Mouse (Mus musculus): ENCODE results near the gene Aifm3.

Aifm3 gene

DNA sequence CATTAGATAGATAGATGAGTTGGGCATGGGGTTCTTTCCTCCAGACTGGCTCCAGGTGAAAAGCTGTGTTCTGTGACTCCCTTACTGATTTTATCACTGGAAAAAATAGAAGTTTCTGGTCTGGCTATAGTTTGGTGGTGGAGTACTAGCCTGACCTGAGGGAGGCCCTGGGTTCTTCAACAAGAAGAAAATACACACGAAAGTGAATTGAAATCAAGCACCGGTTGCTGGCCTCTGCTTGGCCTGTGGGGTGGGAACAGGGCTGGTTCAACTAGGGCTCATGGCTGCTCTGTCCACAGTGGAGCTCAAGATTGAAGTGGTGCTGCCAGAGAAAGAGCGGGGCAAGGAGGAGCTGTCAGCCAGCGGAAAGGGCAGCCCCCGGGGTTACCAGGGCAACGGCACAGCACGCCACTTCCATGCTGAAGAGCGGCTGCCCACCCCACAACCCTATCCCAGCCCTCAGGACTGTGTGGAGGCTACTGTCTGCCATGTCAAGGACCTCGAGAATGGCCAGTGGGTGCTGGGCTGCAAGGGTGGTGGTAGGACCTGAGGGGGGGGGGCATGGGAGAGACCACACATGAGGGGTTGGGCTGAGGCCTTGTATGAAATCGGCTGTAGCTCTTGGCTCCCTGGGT, 10.0 kb downstream of the Aifm3 start:
- in situ Hi-C loops (cut with MboI, MseI): no loop called here

DNA sequence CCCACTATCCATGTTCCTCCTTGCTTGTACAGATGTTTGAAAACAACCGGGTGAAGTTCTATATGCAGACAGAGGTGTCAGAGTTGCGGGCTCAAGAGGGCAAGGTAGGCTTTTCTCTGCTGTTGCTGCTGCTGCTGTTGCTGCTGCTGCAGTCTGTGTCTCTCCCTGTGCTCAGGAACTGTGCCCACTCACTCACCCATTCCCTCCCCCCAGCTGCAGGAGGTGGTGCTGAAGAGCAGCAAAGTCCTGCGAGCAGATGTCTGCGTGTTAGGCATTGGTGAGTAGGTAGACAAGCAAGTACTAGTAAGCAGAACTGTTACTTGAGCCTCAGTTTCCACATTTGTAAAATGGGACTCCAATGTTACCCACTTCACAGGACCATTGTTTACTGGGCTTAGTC, 13.3 kb downstream of the Aifm3 start:
- in situ Hi-C loops (cut with MboI, MseI): loop anchor here in 1 of 2 experiments (10.0 kb wide), 1 partner anchor 298 kb away; the partner anchor contains the start of genes Rimbp3 and Ube2l3

DNA sequence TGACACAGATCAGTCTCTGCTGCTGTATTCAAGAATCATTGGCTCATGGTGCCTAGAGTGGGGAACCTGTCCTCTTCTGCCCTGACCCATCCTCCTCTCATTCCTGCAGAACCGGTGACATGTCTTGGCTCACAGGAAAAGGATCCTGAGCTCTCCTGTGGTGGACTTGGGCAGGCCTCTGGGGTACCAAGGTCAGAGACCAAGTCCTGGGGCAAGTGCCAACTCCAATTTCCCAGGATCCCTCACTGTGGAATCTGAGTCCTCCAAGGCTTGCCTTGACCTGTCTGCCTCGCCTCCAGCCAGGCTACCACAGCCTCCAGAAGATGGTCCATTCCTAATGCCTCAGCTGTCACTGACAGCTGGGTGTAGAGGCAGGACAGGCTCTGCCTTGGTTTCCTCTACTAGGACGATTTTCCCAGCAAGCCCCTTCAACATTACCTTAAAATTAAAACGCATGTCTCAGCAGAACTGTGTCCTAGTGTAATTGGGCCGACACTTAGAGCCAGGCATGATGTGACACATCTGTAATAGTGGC, 17.7 kb downstream of the Aifm3 start:
- in situ Hi-C loops (cut with MboI, MseI): loop anchor here in 1 of 2 experiments (5.0 to 10.0 kb wide), 2 partner anchors 100 to 302 kb away; partner anchors contain the start of genes Pi4ka, Rimbp3, Snap29 and Ube2l3

DNA sequence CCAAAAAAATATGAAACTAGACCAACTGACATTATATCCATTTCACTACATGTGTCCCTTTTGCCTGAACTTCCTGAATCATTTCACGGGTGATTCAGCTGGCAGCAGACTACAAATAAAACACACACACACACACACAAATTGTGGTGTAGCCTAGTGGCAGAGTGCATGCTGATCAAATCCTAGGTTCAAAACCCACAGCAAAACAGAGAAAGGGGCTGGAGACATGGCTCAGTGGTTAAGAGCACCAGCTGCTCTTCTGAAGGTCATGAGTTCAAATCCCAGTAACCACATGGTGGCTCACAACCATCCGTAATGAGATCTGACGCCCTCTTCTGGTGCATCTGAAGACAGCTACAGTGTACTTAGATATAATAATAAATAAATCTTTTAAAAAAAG, 18.6 kb downstream of the Aifm3 start:
- in situ Hi-C loops (cut with MboI, MseI): loop anchor here in 1 of 2 experiments (5.0 to 10.0 kb wide), 2 partner anchors 101 to 303 kb away; partner anchors contain the start of genes Pi4ka, Rimbp3, Snap29 and Ube2l3

DNA sequence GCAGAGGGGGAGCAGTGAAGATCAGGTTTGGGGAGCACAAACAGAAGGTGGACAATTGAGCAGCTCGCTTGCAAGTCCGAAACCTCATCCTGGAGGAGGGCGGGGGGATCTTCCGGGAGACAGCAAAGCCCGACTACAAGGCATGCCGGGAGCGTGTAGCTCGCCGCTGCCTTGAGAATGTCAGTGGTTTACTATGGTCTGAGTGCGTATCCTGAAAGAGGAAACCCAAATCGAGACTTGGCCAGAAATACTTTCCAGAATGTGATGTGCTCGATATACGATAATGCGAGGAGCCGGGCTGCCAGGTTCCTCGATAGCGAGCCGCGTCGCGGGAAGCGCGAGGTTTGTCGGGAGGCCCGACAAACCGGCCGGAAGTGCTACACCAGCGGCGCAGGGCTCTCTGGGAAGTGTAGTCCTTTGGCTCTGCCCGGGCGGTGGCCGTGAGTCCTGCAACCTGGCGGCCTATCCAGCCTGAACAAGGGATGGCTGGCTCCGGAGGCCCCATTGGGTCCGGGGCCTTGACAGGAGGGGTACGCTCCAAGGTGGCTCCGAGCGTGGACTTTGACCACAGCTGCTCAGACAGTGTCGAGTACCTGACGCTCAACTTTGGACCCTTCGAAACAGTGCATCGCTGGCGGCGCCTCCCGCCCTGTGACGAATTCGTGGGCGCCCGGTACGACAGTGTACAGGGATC, 19.3 kb downstream of the Aifm3 start, which contains the start of gene Lztr1:
Lztr1 (plus strand) TSS at position 143 of the 694 bp plus-strand sequence.
- in situ Hi-C loops (cut with MboI, MseI): loop anchor here in 1 of 2 experiments (5.0 to 10.0 kb wide), 2 partner anchors 101 to 304 kb away; partner anchors contain the start of genes Pi4ka, Rimbp3, Snap29 and Ube2l3

DNA sequence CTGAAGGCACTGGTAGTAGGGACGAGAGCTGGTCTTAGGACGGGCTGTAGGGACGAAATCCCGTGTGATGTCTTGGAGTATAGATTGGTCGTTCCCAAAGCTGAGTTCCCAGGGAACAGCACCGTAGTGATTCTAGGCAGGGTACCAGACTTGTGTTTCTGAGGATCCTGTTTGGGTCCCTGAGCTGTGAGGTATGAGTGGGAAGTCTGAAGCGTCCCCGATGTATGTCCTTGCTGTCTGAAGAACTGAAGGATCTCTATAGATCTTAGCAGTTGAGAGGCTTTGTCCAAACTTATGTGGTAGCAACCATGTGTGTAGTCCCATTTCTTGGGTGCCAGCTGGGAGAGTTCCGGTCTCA, 19.8 kb downstream of the Aifm3 start:
- in situ Hi-C loops (cut with MboI, MseI): loop anchor here in 1 of 2 experiments (5.0 to 10.0 kb wide), 2 partner anchors 102 to 304 kb away; partner anchors contain the start of genes Pi4ka, Rimbp3, Snap29 and Ube2l3

DNA sequence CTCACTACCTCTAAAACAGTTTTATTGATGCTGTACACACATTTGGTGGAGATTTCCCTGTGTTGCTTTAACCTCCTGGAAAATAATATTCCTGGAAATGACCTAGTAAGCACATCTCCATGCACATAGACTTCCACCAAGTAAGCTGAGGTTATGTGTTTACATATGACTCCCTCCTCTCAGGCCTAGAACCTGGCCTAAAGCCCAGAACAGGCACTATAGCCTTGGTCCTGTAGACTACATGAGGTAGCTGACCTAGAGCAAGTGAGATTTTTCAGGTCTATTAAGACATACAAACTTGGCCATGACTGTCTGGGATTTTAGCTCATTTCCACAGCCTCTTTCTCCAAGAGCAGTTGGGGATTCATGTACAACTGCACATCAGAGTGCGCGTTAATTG, 20.7 kb downstream of the Aifm3 start:
- in situ Hi-C loops (cut with MboI, MseI): loop anchor here in 1 of 2 experiments (10.0 kb wide), 1 partner anchor 65 kb away; no protein-coding TSS in a partner anchor

DNA sequence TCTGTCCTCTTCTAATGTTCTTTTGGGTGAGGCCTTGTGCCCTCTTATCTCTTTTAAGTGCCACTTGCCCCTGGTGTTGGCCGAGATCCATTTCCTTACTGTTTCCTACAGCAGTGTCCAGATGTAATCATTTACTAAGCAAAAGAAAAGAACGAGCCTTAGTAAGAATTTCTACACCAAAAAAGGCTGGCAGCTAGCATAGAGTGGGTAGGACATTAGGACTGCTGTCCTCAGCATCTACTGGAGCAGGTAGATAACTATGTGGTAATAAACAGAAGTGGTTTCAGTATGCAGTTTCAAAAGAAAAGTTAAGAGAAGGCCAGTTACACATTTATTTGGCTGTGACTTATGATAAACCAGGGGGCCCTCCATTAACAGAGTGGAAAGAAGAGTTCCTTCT, 21.3 kb downstream of the Aifm3 start:
- in situ Hi-C loops (cut with MboI, MseI): loop anchor here in 1 of 2 experiments (10.0 kb wide), 1 partner anchor 64 kb away; no protein-coding TSS in a partner anchor

DNA sequence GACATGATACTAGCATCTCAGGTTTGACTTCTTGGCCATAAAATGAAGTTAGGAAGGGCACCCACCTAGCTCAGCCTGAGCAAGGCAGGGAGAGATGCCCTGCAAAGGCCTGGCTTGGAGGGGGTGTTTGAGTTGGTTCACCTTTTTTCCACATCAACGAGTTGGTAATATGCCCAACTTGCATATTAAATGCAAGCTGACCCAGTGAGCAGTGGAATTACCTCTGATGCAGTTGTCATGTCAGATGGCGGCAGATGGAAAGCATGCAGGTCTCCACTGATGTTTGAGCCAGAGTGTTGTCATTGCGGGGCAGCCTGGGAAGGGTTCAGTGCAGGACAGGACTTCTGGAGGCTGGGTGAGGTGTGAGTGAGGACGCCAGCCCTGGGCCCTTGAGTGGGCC, 22.0 kb downstream of the Aifm3 start:
- in situ Hi-C loops (cut with MboI, MseI): loop anchor here in 1 of 2 experiments (10.0 kb wide), 1 partner anchor 63 kb away; no protein-coding TSS in a partner anchor

DNA sequence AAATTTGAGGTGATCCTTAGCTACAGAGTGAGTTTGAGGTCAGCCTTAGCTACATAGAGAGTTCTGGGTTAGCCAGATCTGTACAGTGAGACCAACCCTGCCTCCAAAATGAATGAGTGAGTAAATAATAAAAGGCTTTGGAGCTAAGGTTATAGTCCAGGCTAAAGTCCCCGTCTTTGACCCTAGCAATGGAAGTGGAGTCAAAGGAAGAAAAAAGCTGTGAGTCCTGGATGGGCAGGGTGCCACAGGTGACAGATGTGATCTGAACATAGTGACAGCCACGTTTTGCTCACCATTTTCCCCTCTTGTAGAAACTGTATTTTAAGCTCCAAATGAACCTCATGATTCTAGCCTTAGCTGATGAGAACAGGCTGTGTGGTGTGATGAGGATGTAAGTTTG, 29.5 kb downstream of the Aifm3 start:
- in situ Hi-C loops (cut with MboI, MseI): loop anchor here in 1 of 2 experiments (10.0 kb wide), 1 partner anchor 56 kb away; no protein-coding TSS in a partner anchor

DNA sequence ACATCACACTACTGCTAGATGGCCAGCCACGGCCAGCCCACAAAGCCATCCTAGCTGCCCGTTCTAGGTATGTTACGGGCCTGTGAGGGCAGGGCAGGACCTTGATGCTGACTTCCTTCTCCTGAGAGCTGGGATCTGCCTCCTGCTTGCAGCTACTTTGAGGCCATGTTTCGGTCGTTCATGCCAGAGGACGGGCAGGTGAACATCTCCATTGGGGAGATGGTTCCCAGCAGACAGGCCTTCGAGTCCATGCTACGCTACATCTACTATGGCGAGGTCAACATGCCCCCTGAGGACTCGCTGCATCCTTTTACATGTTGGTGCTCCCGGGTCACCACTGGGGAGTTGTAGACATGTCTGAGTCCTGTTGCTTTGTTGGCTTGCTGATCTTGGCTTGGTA, 34.7 kb downstream of the Aifm3 start:
- in situ Hi-C loops (cut with MboI, MseI): no loop called here

DNA sequence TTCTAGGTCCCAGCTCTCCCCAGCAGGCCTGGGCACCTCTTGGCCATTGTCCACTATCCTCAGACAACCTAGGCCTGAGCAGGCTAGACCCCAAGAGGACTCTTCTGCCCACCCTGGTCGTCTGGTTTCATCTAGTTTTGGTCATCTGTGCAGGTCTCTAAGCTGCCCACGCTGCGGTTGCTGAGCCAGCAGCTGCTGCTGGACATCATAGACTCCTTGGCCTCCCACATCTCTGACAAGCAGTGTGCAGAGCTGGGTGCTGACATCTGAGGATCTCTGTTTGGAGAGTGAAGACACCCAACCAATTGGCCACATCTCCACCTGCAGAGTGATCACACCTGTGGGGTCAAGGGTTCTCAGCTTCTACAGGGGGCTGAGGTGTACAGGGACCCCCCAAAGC, 36.1 kb downstream of the Aifm3 start:
- in situ Hi-C loops (cut with MboI, MseI): no loop called here

DNA sequence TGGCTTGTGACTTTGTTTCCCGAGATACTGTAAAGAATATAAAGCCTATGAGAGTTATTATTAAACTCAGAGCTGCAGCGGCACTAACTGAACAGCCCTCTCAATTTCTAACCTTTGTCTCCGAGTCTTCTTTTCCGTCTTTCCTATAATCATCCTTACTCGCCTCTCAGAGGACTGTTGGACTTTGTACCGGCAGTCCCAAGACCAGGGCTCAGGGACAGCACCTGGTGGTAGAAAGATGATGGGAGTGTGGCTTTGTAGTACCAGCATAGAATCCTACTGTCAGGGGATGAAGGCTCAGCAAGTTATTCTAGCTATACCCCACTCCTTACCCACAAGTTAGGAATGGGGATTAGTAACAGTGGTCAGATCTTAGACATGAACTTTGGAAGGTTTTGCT, 36.8 kb downstream of the Aifm3 start:
- in situ Hi-C loops (cut with MboI, MseI): no loop called here

DNA sequence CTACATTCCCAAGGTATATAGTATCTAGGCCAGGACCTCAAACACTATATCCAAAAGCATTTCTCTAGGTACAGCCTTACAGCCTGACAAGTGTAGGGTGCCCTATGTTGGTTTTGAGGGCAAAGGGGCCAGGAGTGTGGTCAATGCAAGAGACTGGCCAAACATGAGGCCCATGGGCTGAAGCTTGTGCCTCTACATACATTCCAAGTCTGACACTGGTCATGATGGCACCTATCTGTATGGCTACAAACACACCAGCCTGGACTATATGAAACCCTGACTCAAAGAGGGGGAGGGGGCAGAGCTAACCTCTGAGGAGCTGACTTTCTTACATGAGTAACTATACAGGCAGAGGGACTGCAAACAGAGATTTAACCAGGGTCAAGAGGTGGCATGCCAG, 38.2 kb downstream of the Aifm3 start:
- in situ Hi-C loops (cut with MboI, MseI): no loop called here

DNA sequence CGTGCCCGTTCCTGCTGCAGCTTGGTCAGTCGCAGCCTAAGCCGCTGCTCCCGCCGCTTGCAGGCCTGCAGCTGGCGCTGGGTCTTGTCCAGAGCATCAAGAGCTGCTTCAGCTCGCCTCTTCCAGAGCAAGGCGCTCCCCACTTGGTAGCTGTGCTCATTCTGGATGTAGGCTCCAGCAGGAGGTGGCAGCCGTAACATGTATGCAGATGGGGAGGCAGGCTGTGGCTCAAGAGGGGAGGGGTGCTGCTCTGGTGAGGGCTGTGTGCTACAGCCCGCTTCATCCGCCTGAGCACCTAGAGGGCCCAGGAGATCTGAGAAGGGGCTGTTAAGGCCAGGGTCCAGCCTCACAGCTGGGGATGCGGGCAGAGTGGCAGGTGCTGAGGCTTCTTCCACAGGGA, 38.9 kb downstream of the Aifm3 start:
- in situ Hi-C loops (cut with MboI, MseI): no loop called here

DNA sequence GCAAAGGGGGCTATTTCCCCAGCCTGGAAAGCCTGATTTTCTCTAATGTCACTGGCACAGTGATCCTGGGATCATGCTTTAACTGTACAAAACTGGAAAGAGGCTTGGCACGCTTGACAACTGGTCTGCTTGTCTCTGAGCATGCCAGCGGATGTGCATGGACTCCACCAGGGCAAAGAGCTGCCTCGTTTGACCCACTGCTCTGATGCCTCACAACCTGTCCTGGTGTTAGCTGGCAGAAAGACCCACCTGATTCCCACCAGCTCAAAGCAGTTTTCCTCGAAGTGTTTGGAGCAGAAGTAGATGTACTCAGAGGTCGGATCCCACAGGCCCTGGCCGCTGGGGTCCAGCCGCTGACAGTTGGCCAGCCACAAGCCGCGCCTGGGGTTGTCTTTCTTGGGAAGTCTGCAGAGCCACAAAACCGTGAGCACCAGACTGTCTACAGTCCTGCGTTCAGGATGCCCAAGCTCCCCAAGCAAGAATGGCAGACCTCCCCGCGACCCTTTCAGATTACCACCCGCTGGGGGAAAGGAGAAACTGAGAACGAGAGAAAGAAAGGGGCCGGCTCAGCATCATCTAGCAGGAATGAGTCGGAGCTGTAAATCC, 40.7 kb downstream of the Aifm3 start:
- in situ Hi-C loops (cut with MboI, MseI): loop anchor here (5.0 to 10.0 kb wide), 2 partner anchors 73 to 395 kb away; partner anchors contain the start of gene Sdf2l1 (in 1 of the 2)

DNA sequence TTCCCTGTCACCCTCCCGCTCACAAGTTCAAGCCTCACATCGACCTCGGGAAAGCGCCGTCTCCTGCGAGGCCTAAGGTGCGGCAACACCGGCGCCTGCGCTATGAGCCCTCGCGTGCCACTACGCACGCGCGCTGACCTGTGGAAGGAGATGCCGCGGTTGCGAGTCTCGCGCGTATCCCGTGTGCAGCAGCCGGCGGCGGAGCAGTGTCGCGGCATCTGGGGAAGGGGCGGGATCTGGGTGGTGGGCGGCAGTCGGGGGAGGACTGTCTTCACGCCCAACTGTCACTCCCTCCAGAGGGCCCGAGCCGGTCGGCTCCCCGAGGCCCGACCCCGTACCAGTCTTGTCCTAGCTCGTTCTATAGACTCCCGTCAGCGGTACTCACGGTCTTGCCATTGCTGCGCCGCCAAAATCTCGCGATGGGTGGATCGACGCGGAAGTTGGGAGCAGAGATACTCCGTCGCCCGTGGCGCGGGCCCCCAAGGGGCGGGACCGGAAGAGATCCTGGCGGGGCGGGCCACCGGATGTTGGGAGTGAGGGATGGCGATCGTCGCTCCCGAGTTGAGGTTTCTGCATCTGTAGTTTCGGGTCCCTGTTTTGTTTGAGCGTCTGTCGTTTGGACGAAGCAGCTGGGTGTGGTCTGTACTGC, 41.4 kb downstream of the Aifm3 start, which contains the start of gene Thap7:
Thap7 (minus strand) TSS at position 497 of the 649 bp plus-strand sequence.
- in situ Hi-C loops (cut with MboI, MseI): loop anchor here (5.0 to 10.0 kb wide), 2 partner anchors 73 to 396 kb away; partner anchors contain the start of gene Sdf2l1 (in 1 of the 2)

DNA sequence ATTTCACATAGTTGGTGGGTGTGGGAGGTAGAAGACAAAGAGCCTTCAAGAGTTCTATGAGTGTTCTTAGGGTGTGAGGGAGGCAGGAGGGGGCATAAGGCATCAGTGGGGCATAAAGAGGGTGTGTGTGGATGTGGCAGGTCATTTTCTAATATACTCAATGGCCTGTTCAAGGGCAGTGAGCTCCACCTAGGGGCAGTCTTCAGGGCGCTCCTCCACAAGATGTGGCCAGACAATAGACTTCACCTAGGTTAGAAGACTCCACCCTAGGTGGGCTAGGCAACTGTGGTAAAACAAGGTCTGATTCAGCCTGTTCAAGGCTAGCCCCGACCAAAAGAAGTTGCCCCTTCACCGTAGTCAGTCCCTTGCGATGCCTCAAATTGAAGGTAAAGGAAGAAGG, 42.9 kb downstream of the Aifm3 start:
- in situ Hi-C loops (cut with MboI, MseI): loop anchor here (5.0 to 10.0 kb wide), 2 partner anchors 75 to 397 kb away; partner anchors contain the start of gene Sdf2l1 (in 1 of the 2)

DNA sequence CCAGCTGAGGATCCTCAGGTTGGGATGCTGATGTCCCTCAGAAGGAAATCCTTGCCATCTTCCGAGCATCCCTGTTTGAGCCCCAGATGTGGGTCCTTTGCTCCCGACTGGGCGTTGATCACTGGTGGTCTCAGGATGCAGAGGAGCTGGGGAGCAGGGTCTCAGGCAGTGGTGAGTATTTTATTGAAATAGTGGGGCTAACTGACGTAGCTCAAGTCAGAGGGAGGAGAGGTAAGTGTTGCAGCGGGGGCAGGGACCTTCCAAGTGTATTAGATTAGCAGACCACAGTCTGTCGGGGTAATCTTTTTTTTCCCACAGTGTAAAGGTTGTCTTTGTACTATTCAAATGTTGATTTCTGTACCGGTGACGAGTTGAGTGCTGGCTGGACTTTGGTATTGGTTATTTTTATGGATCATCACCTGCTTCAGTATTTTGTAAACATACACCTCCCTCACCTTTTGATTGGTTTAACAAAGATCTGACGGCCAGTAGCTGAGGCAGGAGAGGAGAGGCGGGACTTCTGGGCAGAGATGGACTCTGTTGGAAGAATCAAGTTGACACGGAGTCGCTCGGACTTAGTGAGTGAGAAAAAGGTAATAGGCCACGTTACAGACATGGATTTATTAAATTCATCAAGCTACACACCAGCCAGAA, 43.4 kb downstream of the Aifm3 start:
- in situ Hi-C loops (cut with MboI, MseI): loop anchor here (5.0 to 10.0 kb wide), 2 partner anchors 76 to 398 kb away; partner anchors contain the start of gene Sdf2l1 (in 1 of the 2)

DNA sequence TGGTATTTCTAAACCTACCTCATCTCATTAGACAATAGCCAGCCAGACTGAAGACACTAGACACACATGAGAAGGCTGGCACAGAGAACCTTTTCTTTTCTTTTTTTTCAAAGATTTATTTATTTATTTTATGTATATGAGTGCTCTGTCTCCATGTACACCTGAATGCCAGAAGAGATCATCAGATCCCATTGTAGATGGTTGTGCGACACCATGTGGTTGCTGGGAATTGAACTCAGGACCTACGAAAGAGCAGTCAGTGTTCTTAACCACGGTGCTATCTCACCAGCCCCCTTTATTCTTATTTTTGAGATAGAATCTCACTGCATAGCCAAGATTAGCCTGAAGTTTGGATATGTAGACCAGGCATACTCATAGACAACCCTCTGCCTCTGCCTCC, 47.2 kb downstream of the Aifm3 start:
- in situ Hi-C loops (cut with MboI, MseI): loop anchor here in 1 of 2 experiments (10.0 kb wide), 1 partner anchor 402 kb away; the partner anchor contains the start of gene Sdf2l1

Measured in T-helper 17 cell (primary cell).